Mouse (Mus musculus): ENCODE measurements around the gene Bend6. TPM values are rescaled to one million over a fixed set of nuclear protein-coding genes. Genes with fewer than 3 reads are reported as not detected.

The Bend6 gene
- total and polyA plus RNA-seq, 3 experiments, result 0.10 to 1.9 (median 1.4) TPM

Other genes with a start within 250 kb of the Bend6 start
- gene Prim2, start 238.0 kb downstream of the Bend6 start, total RNA-seq (2021), result 1 to 10 TPM; 4.3 to 4.4 TPM
- 1.2 TPM in 2 replicates for gene Prim2, start 238.0 kb downstream of the Bend6 start, polyA plus RNA-seq (2012; rRNA removed)
- 10 to 100 TPM in 1 of 2 experiments, 1 to 10 TPM in 1; 9.2 to 12.6 TPM for gene Rab23, start 187.9 kb downstream of the Bend6 start, total RNA-seq (2021)
- 2.9 and 5.7 TPM in 2 replicates for gene Rab23, start 187.9 kb downstream of the Bend6 start, polyA plus RNA-seq (2012; rRNA removed)
- gene Bag2, start 150.0 kb downstream of the Bend6 start, total RNA-seq (2021), result 10 to 100 TPM; 13.8 to 15.6 TPM
- gene Bag2, start 150.0 kb downstream of the Bend6 start, polyA plus RNA-seq (2012; rRNA removed), result 15.1 and 18.4 TPM in 2 replicates
- gene Zfp451, start 93.2 kb downstream of the Bend6 start, total RNA-seq (2021), result 10 to 100 TPM; 32.2 to 32.8 TPM
- gene Zfp451, start 93.2 kb downstream of the Bend6 start, polyA plus RNA-seq (2012; rRNA removed), result 4.6 and 6.4 TPM in 2 replicates
- gene Dst, start 409 bp upstream of the Bend6 start, total RNA-seq (2021), result 100 to 1,000 TPM; 125 to 134 TPM
- 39.7 and 53.3 TPM in 2 replicates for gene Dst, start 409 bp upstream of the Bend6 start, polyA plus RNA-seq (2012; rRNA removed)